Mouse (Mus musculus) spleen, embryonic (tissue): Measurements from ENCODE around the gene Gp9.

Experiments
- CTCF ChIA-PET: fragments of 350-600 bp; sonication (Branson Sonifier 250); formaldehyde crosslinking; loops from one replicate; lab custom pipeline; 2022; lab: Charles Lee

Gene Gp9

GRCm38 (mm10) chr6:87808521-87808920 lies 30.6 kb downstream of the Gp9 start:
- CTCF ChIA-PET = no interaction called here

GRCm38 (mm10) chr6:87809144-87809543 lies 31.3 kb downstream of the Gp9 start:
- CTCF ChIA-PET = interaction anchor here (0.5 kb wide), 1 partner anchor 139 kb away, joined by 3 read pairs; no protein-coding TSS in a partner anchor

GRCm38 (mm10) chr6:87809651-87810161 lies 31.8 kb downstream of the Gp9 start:
- CTCF ChIA-PET = interaction anchor here (0.5 kb wide), 1 partner anchor 138 kb away, joined by 3 read pairs; no protein-coding TSS in a partner anchor

- CTCF ChIA-PET = no interaction called here
Observed at GRCm38 (mm10) chr6:87810311-87810710, 32.4 kb downstream of the Gp9 start.

- CTCF ChIA-PET = interaction anchor here (1.3 kb wide), 1 partner anchor 12 kb away, joined by 3 read pairs; no protein-coding TSS in a partner anchor
Observed at GRCm38 (mm10) chr6:87810713-87811669, 33.1 kb downstream of the Gp9 start.

GRCm38 (mm10) chr6:87811675-87812338 lies 33.9 kb downstream of the Gp9 start, which contains the start of gene Rab43:
Gene Rab43, minus strand, starts transcription at chr6:87812164.
- CTCF ChIA-PET = interaction anchor here (0.7 to 1.3 kb wide), 2 partner anchors 11 to 13 kb away, joined by 3 to 9 read pairs; no protein-coding TSS in a partner anchor

- CTCF ChIA-PET = interaction anchor here (1.3 kb wide), 1 partner anchor 10 kb away, joined by 3 read pairs; no protein-coding TSS in a partner anchor
Observed at GRCm38 (mm10) chr6:87812656-87813055, 34.8 kb downstream of the Gp9 start.

GRCm38 (mm10) chr6:87814486-87814885 lies 36.6 kb downstream of the Gp9 start:
- CTCF ChIA-PET = no interaction called here

GRCm38 (mm10) chr6:87820366-87820765 lies 42.5 kb downstream of the Gp9 start:
- CTCF ChIA-PET = interaction anchor here (0.7 kb wide), 1 partner anchor 32 kb away, joined by 4 read pairs; no protein-coding TSS in a partner anchor
